ENCODE assay signal across 8 mouse cellular contexts in the genomic region with DNA sequence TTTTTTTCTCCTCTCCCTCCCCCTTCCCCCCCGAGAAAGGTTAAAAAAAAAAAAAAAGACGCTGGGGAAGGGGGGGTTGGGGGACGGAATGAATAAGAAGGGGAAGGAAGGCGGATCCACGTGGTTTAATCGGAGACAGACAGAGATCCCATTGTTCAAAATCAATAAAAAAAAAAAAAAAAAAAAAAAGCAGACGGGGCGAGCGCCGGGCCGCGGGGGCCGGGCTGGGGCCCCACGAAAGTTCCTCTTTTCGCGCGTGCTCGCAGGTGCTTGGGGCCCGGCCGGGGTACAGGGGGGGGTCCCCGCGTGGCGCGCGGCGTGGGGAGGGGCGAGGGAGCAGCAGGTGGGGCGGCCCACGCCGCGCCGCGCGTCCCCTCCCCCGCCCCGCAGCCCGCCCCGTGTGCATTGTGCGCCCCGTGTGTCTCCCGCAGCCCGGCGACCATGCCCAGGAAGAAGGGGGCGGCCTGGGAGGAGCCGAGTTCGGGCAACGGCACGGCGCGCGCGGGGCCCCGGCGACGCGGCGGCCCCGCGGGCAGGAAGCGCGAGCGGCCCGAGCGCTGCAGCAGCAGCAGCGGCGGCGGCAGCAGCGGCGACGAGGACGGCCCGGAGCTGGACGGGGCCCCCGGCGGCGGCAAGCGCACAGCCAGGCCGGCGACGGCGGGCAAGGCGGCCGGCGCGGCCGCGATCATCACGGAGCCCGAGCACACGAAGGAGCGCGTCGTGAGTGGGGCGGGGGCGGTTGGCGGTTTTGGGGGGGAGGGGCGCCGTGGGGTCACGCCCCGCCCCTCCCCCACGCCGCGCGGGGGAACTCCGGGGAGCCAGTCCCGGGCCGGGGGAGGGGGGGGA. TPM values are rescaled to one million over a fixed set of nuclear protein-coding genes. Genes with fewer than 3 reads are reported as not detected.
DNase-seq lines count a peak whose midpoint lies in the region; ATAC-seq lines count a peak whose summit lies in the region.

No protein-coding gene starts in this region.

- no peaks in the 10 kb centered on the region for H3K9me3 ChIP-seq in midbrain, embryonic 11.5 days (ENCODE audit: control insufficient read depth, low read length)
- H3K9me3 ChIP-seq in stomach, embryonic 16.5 days (replicated peaks; ENCODE audit: control insufficient read depth, low read length): no peaks in the 10 kb centered on the region

- H3K4me1 ChIP-seq in midbrain, embryonic 11.5 days (ENCODE audit: control insufficient read depth, insufficient read depth, low read length): peaks cover 28% of the 10 kb centered on the region
- peaks cover 39% of the 10 kb centered on the region for H3K4me1 ChIP-seq in stomach, embryonic 16.5 days (ENCODE audit: control insufficient read depth, insufficient read depth, low read length)

- H3K9ac ChIP-seq in midbrain, embryonic 11.5 days (ENCODE audit: low read length): peak overlapping the region; percentile 98
- H3K9ac ChIP-seq in stomach, embryonic 16.5 days (ENCODE audit: low read length): peak overlapping the region; percentile 90

- peak overlapping the region; percentile 99 for H3K27ac ChIP-seq in midbrain, embryonic 11.5 days (ENCODE audit: low read depth, low read length)
- H3K27ac ChIP-seq in stomach, embryonic 16.5 days (ENCODE audit: low read length): peak overlapping the region; percentile 98

- peak overlapping the region; percentile 99 for H3K4me3 ChIP-seq in midbrain, embryonic 11.5 days (ENCODE audit: low read depth, low read length)
- H3K4me3 ChIP-seq in stomach, embryonic 16.5 days (replicated peaks; ENCODE audit: low read length): peak overlapping the region; percentile 85

- DNase-seq in heart, adult 18-20 months: peak; percentile 35 to 51
- DNase-seq in heart, adult 8-10 months (ENCODE audit: low spot score): no peak
- DNase-seq in adrenal gland, adult 2 months: peak; percentile 67
- peak; percentile 57 for DNase-seq in kidney, postnatal 14 days
- DNase-seq in midbrain, embryonic 11.5 days (ENCODE audit: low spot score, missing footprints): peak; percentile 93
- no peak for DNase-seq in cerebellum, adult 9-11 months

- peaks cover 11% of the 10 kb centered on the region for H3K36me3 ChIP-seq in midbrain, embryonic 11.5 days (ENCODE audit: control insufficient read depth, insufficient read depth, low read length)
- no peaks in the 10 kb centered on the region; the same call in 1 of the 2 replicates for H3K36me3 ChIP-seq in stomach, embryonic 16.5 days (ENCODE audit: control insufficient read depth, insufficient read depth, low read length)

- peaks cover 26% of the 10 kb centered on the region for H3K27me3 ChIP-seq in midbrain, embryonic 11.5 days (ENCODE audit: control insufficient read depth, insufficient read depth, low read length)
- H3K27me3 ChIP-seq in stomach, embryonic 16.5 days (ENCODE audit: control insufficient read depth, insufficient read depth, low read length): no peaks in the 10 kb centered on the region; the same call in 1 of the 2 replicates

- ATAC-seq in granulocyte monocyte progenitor cell, adult 5-6 weeks (replicated peaks; ENCODE audit: poor library complexity, severe bottlenecking): peak; percentile 13
- peak; percentile 34 for ATAC-seq in midbrain, embryonic 11.5 days (ENCODE audit: low FRiP score)
- ATAC-seq in stomach, embryonic 16.5 days (ENCODE audit: insufficient read depth, low FRiP score): peak; percentile 22

- H3K4me2 ChIP-seq in midbrain, embryonic 11.5 days: peak overlapping the region; percentile 76
- peak overlapping the region; percentile 81 for H3K4me2 ChIP-seq in stomach, embryonic 16.5 days (ENCODE audit: low read depth, low read length)

- WGBS in midbrain, embryonic 11.5 days: under 1% methylated on average over 44 of the region's 107 CpGs
- under 1% methylated on average over 90 of the region's 107 CpGs for WGBS in stomach, embryonic 16.5 days

RNA-seq across cellular contexts. Expression of a gene that starts 1.6 kb away (rescaled TPM):
- total RNA-seq in heart, adult 18-20 months (2021): 10 to 100 TPM; 12.2 to 14.9 TPM
- 10 to 100 TPM; 11.4 to 12.5 (median 11.9) TPM for total RNA-seq in heart, adult 8-10 months (2022)
- 10 to 100 TPM; 62.7 to 64.2 TPM for total RNA-seq in adrenal gland, adult 2 months (2021)
- polyA plus RNA-seq in adrenal gland, adult 2 months (2012; rRNA removed): 43.1 and 50.1 TPM in 2 replicates
- 150 and 183 TPM in 2 replicates for total RNA-seq in granulocyte monocyte progenitor cell, adult 5-6 weeks (2014; fragmentation: Nextera tagmentation)
- total RNA-seq in granulocyte monocyte progenitor cell, adult 5-6 weeks (2017): 146 and 176 TPM in 2 replicates
- 54.1 and 70.1 TPM in 2 replicates for polyA plus RNA-seq in midbrain, embryonic 11.5 days (2014; fragmentation: Nextera tagmentation; extraction: Ambion mirVana)
- 15.1 and 16.2 TPM in 2 replicates for polyA plus RNA-seq in stomach, embryonic 16.5 days (2015; fragmentation: Nextera tagmentation; extraction: Ambion mirVana)

RNA-seq across cellular contexts. Expression of a gene that starts 36.1 kb away (rescaled TPM):
- 10 to 100 TPM; 68.5 to 72.7 TPM for total RNA-seq in heart, adult 18-20 months (2021)
- total RNA-seq in heart, adult 8-10 months (2022): 10 to 100 TPM; 59.6 to 80.5 (median 71.9) TPM
- total RNA-seq in adrenal gland, adult 2 months (2021): 10 to 100 TPM in 1 of 2 experiments, 1 to 10 TPM in 1; 7.5 to 30.8 TPM
- polyA plus RNA-seq in adrenal gland, adult 2 months (2012; rRNA removed): 13.3 and 18.8 TPM in 2 replicates
- total RNA-seq in granulocyte monocyte progenitor cell, adult 5-6 weeks (2014; fragmentation: Nextera tagmentation): 4.2 and 6.0 TPM in 2 replicates
- 6.9 and 7.2 TPM in 2 replicates for total RNA-seq in granulocyte monocyte progenitor cell, adult 5-6 weeks (2017)
- 17.6 and 18.5 TPM in 2 replicates for polyA plus RNA-seq in midbrain, embryonic 11.5 days (2014; fragmentation: Nextera tagmentation; extraction: Ambion mirVana)
- polyA plus RNA-seq in stomach, embryonic 16.5 days (2015; fragmentation: Nextera tagmentation; extraction: Ambion mirVana): 18.4 and 21.7 TPM in 2 replicates

RNA-seq across cellular contexts. Expression of a gene that starts 40.5 kb away (rescaled TPM):
- total RNA-seq in heart, adult 18-20 months (2021): not detected
- total RNA-seq in heart, adult 8-10 months (2022): not detected
- not detected for total RNA-seq in adrenal gland, adult 2 months (2021)
- not detected in 2 replicates for polyA plus RNA-seq in adrenal gland, adult 2 months (2012; rRNA removed)
- total RNA-seq in granulocyte monocyte progenitor cell, adult 5-6 weeks (2014; fragmentation: Nextera tagmentation): not detected in 2 replicates
- total RNA-seq in granulocyte monocyte progenitor cell, adult 5-6 weeks (2017): not detected in 2 replicates
- 0.15 TPM in 1 of 2 replicates, not detected in the other for polyA plus RNA-seq in midbrain, embryonic 11.5 days (2014; fragmentation: Nextera tagmentation; extraction: Ambion mirVana)
- 0.05 and 0.21 TPM in 2 replicates for polyA plus RNA-seq in stomach, embryonic 16.5 days (2015; fragmentation: Nextera tagmentation; extraction: Ambion mirVana)

Comparison
In these comparisons a context has a peak if more than half of its experiments do, and no peak if none do; other contexts are left out.
1. DNase-seq: peak in heart, adult 18-20 months (2 of 2), adrenal gland, adult 2 months (single experiment), kidney, postnatal 14 days (single experiment) and midbrain, embryonic 11.5 days (single experiment); none in heart, adult 8-10 months (single experiment) and cerebellum, adult 9-11 months (single experiment).
2. RNA of a gene that starts 1.6 kb away (total RNA-seq): 146 to 183 TPM in granulocyte monocyte progenitor cell, adult 5-6 weeks and 62.7 to 64.2 TPM in adrenal gland, adult 2 months; 12.2 to 14.9 TPM in heart, adult 18-20 months and 11.4 to 12.5 TPM in heart, adult 8-10 months; every median in the first group is over 4 times any median in the second.
3. Peak in every context shown above with its lines, with median percentiles within 50 percentile points of each other: ATAC-seq.